Mouse (Mus musculus): ENCODE measurements around the gene Id1. TPM values are rescaled to one million over a fixed set of nuclear protein-coding genes. Genes with fewer than 3 reads are reported as not detected.
A peak's percentile ranks its signal among the peaks of the same experiment; 100 is the strongest.

The Id1 gene
- polyA plus RNA-seq, 1 experiment, result 916 TPM

DNA sequence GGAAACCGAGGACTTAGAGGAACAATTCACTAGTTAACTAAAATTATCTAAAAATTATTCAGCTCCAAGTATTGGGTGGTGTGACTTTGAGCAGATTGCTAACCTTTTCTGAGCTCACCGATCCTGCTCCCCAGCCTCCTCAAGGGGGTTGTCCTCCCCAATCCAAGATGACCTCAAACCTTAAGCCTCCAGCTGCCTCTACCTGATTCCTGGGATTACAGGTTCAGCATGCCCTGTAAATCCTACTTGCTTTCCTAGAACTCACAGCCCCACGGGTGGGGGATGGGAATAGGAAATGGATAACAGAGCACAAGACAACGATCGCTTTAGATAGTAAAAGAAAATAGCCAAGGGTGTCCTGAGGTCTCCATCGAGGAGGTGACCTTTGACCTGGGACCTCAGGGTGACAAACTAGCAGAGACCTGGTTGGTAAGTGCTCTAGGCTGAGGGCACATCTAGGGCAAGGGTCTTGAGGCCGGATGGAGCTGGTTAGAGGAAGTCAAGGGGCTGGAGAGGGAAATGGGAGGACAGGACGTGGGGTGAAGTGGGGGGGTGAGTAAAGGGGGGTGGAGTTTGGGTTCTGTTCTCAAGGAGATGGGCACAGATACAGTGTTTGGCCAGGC, 6.9 kb upstream of the Id1 start:
- peaks cover 43% of the 10 kb centered on the region for H3K4me1 ChIP-seq (ENCODE audit: control insufficient read depth, insufficient read depth, insufficient read length, low read length)
- H3K4me3 ChIP-seq (ENCODE audit: low read depth, low read length), result no peak overlapping the region
- TF ChIP-seq CTCF (IDR thresholded peaks at IDR 0.05; ENCODE audit: extremely low read depth, insufficient read length, insufficient replicate concordance, low read depth, low read length), result no peak
- no peak for TF ChIP-seq POLR2A (IDR thresholded peaks at IDR 0.05; ENCODE audit: low read depth, low read length)
- peak overlapping the region; percentile 41 for H3K27ac ChIP-seq (ENCODE audit: insufficient read depth, low read depth, low read length)
- H3K27me3 ChIP-seq (ENCODE audit: control insufficient read depth, insufficient read depth, low read length), result no peaks in the 10 kb centered on the region
- no peaks in the 10 kb centered on the region for H3K36me3 ChIP-seq (ENCODE audit: control insufficient read depth, insufficient read depth, low read length)
- 16% methylated on average over 8 of the region's 8 CpGs for WGBS

DNA sequence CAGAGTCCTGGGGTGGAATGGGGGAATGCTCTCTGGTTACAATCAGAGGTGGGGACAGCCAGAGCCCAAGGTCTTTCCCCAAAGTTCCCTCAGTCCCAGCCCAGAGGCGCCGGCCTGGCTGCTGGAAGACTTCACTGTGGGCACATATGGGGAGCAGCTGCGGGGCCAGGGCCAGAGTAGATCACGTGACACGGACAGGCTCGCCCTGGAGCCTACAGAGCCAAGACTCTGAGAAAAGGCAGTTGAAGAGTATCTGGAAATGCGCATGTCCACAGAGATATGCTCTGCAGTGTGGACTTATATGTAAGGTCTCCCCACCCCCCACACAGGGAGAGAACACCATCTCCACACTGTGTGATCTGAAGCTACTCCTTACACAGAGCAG, 6.4 kb upstream of the Id1 start:
- peaks cover 39% of the 10 kb centered on the region for H3K4me1 ChIP-seq (ENCODE audit: control insufficient read depth, insufficient read depth, insufficient read length, low read length)
- WGBS, result 9% methylated on average over 7 of the region's 7 CpGs
- peak overlapping the region; percentile 41 for H3K27ac ChIP-seq (ENCODE audit: insufficient read depth, low read depth, low read length)
- TF ChIP-seq POLR2A (IDR thresholded peaks at IDR 0.05; ENCODE audit: low read depth, low read length), result no peak
- TF ChIP-seq CTCF (IDR thresholded peaks at IDR 0.05; ENCODE audit: extremely low read depth, insufficient read length, insufficient replicate concordance, low read depth, low read length), result no peak
- no peaks in the 10 kb centered on the region for H3K36me3 ChIP-seq (ENCODE audit: control insufficient read depth, insufficient read depth, low read length)
- no peak overlapping the region for H3K4me3 ChIP-seq (ENCODE audit: low read depth, low read length)
- H3K27me3 ChIP-seq (ENCODE audit: control insufficient read depth, insufficient read depth, low read length), result no peaks in the 10 kb centered on the region

DNA sequence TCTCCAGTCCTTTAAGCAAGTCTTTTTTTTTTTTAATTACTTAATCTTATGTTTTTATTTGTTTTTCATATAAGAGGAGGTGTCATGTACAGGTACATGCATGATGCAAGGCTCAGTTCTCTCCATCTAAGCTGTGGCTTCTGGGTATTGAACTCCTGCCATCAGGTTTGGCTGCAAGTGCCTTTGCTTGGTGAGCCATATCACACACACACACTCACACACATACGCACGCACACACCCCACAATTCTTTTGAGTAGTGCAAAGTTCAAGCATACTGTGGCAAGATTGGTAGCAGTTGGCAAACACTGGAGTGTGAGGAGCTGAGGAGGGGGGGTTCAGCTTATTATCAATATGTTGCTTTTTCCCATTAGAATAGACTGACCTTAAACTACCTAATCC, 2.9 kb upstream of the Id1 start:
- no peak for TF ChIP-seq POLR2A (IDR thresholded peaks at IDR 0.05; ENCODE audit: low read depth, low read length)
- TF ChIP-seq CTCF (IDR thresholded peaks at IDR 0.05; ENCODE audit: extremely low read depth, insufficient read length, insufficient replicate concordance, low read depth, low read length), result no peak
- no peaks in the 10 kb centered on the region for H3K27me3 ChIP-seq (ENCODE audit: control insufficient read depth, insufficient read depth, low read length)
- no peak overlapping the region for H3K4me3 ChIP-seq (ENCODE audit: low read depth, low read length)
- peaks cover 25% of the 10 kb centered on the region for H3K4me1 ChIP-seq (ENCODE audit: control insufficient read depth, insufficient read depth, insufficient read length, low read length)
- H3K27ac ChIP-seq (ENCODE audit: insufficient read depth, low read depth, low read length), result peak overlapping the region; percentile 43
- 26% methylated on average over 2 of the region's 2 CpGs for WGBS
- peaks cover 12% of the 10 kb centered on the region; the same call in 1 of the 2 replicates for H3K36me3 ChIP-seq (ENCODE audit: control insufficient read depth, insufficient read depth, low read length)

DNA sequence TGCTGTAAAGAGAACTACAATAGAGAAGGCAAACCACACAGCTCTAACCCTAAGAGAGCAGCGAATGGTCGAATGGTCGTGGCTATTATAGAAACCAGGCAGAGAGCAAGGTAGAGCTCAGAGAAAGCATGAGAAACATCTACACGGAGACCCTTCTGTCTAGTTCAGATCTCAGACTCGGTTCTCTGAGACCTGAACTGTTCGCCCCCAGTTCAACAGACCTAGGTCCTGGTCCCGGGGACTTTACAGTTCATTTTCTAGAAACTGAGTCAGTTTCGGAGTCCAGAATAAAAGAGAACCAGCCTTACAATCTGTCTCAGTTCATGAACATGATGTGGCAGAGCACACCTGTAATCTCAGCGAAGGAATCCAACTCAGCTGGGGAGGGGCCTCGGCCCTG, 1.6 kb upstream of the Id1 start:
- TF ChIP-seq POLR2A (IDR thresholded peaks at IDR 0.05; ENCODE audit: low read depth, low read length) (no peak), CTCF (IDR thresholded peaks at IDR 0.05; ENCODE audit: extremely low read depth, insufficient read length, insufficient replicate concordance, low read depth, low read length) (no peak)
- Histone ChIP-seq H3K4me1 (ENCODE audit: control insufficient read depth, insufficient read depth, insufficient read length, low read length) (peaks cover 13% of the 10 kb centered on the region), H3K27me3 (ENCODE audit: control insufficient read depth, insufficient read depth, low read length) (no peaks in the 10 kb centered on the region), H3K27ac (ENCODE audit: insufficient read depth, low read depth, low read length) (peak overlapping the region; percentile 94), H3K36me3 (ENCODE audit: control insufficient read depth, insufficient read depth, low read length) (peaks cover 12% of the 10 kb centered on the region; the same call in 1 of the 2 replicates), H3K4me3 (ENCODE audit: low read depth, low read length) (peak overlapping the region; percentile 45)
- WGBS, result 9% methylated on average over 10 of the region's 10 CpGs

DNA sequence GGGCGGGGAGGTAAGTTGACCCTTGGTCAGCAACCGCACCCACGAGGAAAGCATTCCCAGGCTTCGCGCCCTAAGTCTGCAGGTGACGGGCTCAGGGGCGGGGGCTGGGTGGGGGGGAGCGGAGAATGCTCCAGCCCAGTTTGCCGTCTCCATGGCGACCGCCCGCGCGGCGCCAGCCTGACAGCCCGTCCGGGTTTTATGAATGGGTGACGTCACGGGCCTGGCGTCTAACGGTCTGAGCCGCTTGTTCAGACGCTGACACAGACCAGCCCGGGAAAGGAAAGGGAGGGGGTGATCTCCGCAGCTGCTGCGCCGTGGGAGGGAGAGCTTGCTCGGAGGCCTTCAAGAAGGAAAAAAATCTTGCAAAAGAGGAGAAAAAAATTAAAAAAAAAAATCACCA, 1.1 kb upstream of the Id1 start:
- peak overlapping the region; percentile 91 for H3K27ac ChIP-seq (ENCODE audit: insufficient read depth, low read depth, low read length)
- H3K27me3 ChIP-seq (ENCODE audit: control insufficient read depth, insufficient read depth, low read length), result no peaks in the 10 kb centered on the region
- peaks cover 10% of the 10 kb centered on the region for H3K4me1 ChIP-seq (ENCODE audit: control insufficient read depth, insufficient read depth, insufficient read length, low read length)
- WGBS, result 0% methylated on average over 28 of the region's 28 CpGs
- no peak for TF ChIP-seq CTCF (IDR thresholded peaks at IDR 0.05; ENCODE audit: extremely low read depth, insufficient read length, insufficient replicate concordance, low read depth, low read length)
- TF ChIP-seq POLR2A (IDR thresholded peaks at IDR 0.05; ENCODE audit: low read depth, low read length), result peak; percentile 62; the same call in 1 of the 2 replicates
- H3K4me3 ChIP-seq (ENCODE audit: low read depth, low read length), result peak overlapping the region; percentile 45
- peaks cover 12% of the 10 kb centered on the region; the same call in 1 of the 2 replicates for H3K36me3 ChIP-seq (ENCODE audit: control insufficient read depth, insufficient read depth, low read length)

DNA sequence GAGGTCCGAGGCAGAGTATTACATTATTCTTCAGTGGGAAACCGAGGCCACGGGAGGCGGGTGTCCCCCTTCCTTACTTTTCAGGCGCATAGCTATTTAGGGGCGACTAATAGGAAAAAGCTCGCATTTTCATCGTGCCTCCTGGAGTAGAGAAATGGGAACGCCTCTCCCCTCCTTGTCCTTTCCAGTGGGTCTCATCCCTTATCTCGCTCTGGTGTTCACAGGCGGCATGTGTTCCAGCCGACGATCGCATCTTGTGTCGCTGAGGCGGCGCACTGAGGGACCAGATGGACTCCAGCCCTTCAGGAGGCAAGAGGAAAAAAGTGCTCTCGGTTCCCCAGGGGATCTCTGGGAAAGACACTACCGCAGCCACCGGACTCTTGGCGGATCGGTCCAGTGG, 697 bp downstream of the Id1 start:
- peak overlapping the region; percentile 100 for H3K27ac ChIP-seq (ENCODE audit: insufficient read depth, low read depth, low read length)
- peaks cover 12% of the 10 kb centered on the region; the same call in 1 of the 2 replicates for H3K36me3 ChIP-seq (ENCODE audit: control insufficient read depth, insufficient read depth, low read length)
- WGBS, result under 1% methylated on average over 22 of the region's 22 CpGs
- H3K4me1 ChIP-seq (ENCODE audit: control insufficient read depth, insufficient read depth, insufficient read length, low read length), result peaks cover 21% of the 10 kb centered on the region
- peak overlapping the region; percentile 96 for H3K4me3 ChIP-seq (ENCODE audit: low read depth, low read length)
- no peak for TF ChIP-seq CTCF (IDR thresholded peaks at IDR 0.05; ENCODE audit: extremely low read depth, insufficient read length, insufficient replicate concordance, low read depth, low read length)
- TF ChIP-seq POLR2A (IDR thresholded peaks at IDR 0.05; ENCODE audit: low read depth, low read length), result 0 out of 2 replicates have a peak, but pooled peaks have one; percentile 17
- H3K27me3 ChIP-seq (ENCODE audit: control insufficient read depth, insufficient read depth, low read length), result no peaks in the 10 kb centered on the region

DNA sequence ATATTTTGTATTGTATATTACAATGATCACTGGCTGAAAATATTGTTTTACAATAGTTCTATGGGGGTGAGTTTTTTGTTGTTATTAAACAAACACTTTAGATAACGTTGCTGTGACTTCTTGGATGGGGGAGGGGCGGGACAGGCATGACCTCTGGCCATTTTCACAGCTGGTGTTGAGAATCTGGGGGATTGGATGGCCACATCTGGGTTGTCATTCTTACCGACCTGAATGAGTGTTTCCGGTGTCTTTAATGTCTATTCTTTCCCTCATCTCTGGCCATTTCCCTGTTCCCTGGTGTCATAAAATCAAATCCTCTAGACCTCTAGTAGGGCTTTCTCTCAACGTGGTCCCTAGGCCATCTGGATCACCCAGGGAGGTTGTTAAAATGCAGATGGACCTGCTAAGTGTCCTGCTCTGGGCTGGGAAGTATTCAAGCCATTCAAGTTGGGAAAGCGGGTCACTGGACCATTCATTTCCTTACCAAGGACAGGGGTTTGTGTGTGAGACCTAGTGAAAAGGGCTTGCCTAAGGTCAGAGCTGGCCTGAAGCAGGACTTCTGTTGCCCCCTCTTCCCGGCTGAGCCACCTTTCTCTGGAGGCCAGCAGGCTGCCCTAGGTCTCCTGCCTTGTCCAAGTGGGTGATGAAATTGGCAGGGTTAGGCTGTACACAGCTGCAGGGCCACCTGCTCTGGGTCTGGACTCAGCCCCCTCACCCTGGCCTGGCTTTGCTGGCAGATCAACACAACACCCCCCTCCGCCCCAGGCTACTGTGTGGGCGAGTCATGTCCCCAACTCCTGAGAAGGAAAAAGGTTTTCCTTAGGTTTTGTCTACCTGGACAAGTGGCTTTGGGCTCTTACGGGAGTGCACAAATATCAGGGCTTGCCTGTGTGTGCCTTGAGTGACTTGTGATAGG, 1.5 kb downstream of the Id1 start:
- Histone ChIP-seq H3K4me1 (ENCODE audit: control insufficient read depth, insufficient read depth, insufficient read length, low read length) (peaks cover 22% of the 10 kb centered on the region), H3K4me3 (ENCODE audit: low read depth, low read length) (peak overlapping the region; percentile 96), H3K27ac (ENCODE audit: insufficient read depth, low read depth, low read length) (peak overlapping the region; percentile 100), H3K36me3 (ENCODE audit: control insufficient read depth, insufficient read depth, low read length) (peaks cover 12% of the 10 kb centered on the region; the same call in 1 of the 2 replicates), H3K27me3 (ENCODE audit: control insufficient read depth, insufficient read depth, low read length) (no peaks in the 10 kb centered on the region)
- TF ChIP-seq POLR2A (IDR thresholded peaks at IDR 0.05; ENCODE audit: low read depth, low read length) (no peak; the same call in 1 of the 2 replicates), CTCF (IDR thresholded peaks at IDR 0.05; ENCODE audit: extremely low read depth, insufficient read length, insufficient replicate concordance, low read depth, low read length) (no peak)
- WGBS, result 12% methylated on average over 10 of the region's 10 CpGs

Data from small intestine, adult 2 months (tissue).